Mouse (Mus musculus): ENCODE results near the gene Limk2.

The Limk2 gene

DNA sequence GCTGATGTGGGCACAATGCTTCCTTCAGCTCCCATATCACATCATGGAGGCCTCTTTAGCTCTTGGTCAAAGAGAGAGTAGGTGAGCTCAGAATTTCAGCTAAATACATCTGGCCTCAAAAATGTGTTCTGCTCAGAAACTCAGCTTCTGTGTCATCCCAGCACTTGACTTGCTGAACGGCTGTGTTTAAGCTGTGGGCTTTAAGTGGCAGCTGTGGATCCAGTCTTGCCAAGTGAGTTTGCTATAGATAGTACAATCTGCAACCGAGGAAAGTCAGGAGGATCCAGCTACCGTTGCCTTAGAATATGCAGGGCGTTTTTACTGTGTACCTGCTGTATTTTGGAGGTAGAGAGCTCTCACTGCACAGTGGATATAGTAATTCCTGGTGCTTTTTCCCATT, 106.6 kb downstream of the Limk2 start:
- in situ Hi-C loops (cut with MboI, MseI), result no loop called here

DNA sequence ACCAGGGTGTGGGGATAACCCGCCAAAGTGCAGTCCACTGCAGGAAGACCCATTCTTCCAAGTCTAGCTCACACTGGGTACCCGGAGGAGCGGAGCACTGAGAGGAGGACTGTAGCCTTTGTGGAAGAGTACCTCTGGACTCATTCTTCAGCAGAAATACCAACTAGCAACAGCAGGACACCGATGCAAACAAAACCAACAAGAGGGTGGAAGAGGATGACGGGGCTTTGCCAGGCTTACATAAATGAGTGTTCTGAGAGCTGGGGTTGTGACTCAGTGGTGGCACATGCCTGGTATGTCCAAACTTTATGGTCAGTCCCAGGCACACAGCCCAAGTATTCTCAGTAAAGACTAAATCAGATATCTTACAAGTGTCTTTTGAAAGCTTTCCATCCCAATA, 107.9 kb downstream of the Limk2 start:
- in situ Hi-C loops (cut with MboI, MseI), result no loop called here

DNA sequence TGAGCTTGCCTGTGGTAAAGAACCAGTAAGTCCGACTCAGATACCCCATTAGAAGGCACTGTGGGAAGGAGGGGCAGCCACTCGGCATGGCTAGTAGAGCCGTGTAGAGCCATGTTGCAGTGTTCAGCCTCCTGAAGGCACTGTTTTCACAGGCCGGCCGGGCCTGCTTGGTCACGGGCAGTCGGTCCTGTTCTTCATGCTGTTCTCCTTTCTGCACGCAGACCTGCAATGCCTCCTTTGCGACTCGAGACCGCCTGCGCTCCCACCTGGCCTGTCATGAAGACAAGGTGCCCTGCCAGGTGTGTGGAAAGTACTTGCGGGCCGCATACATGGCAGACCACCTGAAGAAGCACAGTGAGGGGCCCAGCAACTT, 110.2 kb downstream of the Limk2 start:
- in situ Hi-C loops (cut with MboI, MseI), result no loop called here

DNA sequence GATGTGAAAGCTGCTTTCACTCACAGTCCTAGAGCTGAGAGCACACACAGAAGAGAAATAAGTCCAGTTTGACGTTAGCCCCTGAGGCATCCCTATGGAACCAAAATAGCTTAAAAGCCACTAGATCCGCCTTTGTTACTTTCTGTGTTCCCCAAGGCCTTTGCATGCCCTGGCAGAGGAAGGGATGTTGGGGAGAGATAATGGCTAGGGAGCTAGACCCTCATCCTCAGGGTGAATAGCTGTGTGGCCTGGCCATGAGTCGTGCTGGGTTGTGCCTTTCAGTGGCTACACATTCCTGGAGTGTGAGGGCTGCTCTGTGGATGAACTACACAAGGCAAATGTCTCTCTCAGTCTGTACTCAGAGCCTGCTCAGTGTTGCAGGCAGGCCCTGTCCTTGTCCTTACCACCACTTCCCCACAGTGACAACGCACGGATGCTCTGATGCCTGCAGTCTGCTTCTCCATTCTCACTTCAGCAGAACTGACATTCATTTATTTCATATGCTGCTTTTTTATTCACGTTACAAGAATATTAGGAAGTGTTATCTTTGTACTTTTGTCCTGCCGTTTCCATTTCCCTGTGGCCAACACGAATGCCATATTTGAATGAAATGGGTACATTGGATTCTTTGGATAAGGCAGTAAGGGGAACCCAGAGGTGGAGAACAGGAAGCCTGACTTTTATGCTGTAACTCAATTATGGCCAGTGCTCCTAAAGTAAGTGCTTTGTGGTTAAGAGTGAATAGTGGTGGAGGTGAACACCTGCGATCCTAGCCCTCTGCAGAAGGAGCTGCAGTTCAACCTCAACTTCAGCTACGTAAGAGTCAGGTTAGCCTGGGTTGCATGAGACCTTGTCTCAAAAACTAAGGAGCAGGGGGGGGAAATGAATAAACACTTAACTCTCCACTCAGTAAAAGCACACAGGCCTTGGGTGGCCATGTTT, 110.8 kb downstream of the Limk2 start:
- in situ Hi-C loops (cut with MboI, MseI), result no loop called here

DNA sequence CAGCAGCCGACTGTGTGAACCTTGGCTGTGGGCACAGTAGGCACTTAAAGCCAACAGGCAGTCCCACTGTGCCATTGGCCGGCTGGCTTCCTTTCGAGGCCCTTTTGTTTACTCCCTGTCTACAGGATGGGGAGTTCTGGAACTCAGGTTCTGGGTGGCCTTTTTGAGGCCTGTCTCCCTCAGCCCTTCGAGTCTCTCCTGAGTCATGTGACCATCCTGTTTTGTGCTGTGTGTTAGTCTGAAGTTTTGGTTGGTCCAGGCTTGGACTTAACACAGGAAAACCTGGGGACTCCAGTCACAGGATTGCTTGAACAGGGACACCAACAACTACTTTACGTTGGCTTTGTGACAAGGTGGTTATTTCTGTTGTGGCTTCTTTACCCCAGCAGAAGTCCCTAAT, 112.9 kb downstream of the Limk2 start:
- in situ Hi-C loops (cut with MboI, MseI), result no loop called here

DNA sequence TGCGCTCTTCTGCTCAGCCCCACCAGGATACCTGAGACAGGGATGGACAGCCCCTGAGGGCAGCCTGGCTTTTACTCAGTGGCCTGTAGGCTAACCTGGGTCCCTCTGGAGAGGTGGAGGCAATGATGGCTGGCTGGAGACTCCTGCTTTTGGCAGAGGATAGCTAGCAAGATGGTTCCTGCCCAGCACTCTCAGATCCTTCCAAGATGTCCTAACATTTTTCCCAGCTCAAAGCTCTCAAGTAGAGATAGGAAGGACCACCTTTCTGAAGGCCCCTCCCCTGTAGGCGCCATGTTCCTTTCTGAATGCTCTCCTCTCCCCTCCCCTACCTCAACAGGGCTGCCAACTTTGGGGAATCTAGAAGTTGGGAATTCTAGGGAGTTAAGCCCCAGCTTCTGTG, 114.3 kb downstream of the Limk2 start:
- in situ Hi-C loops (cut with MboI, MseI), result loop anchor here (5.0 kb wide), 1 partner anchor 38 kb away; the partner anchor contains the start of gene Pik3ip1

Measured in regulatory T cell (primary cell).